Mouse (Mus musculus) brain, embryonic 14.5 days (tissue): ENCODE results near the gene Rock2.

Source experiments
- CTCF ChIP-seq: fragments of 200-500 bp; IDR thresholded peaks from 2 replicates; pipeline ENCODE4 v1.5.1; 2012; ENCODE audit warnings: inconsistent platforms, mild to moderate bottlenecking, moderate library complexity, borderline replicate concordance; ENCODE audit not compliant: insufficient read depth, insufficient read length; ENCODE audit errors: extremely low read depth
- POLR2A ChIP-seq: fragments of 200-500 bp; IDR thresholded peaks from 2 replicates; pipeline ENCODE4 v1.6.1; 2012; ENCODE audit warnings: mild to moderate bottlenecking, inconsistent platforms, borderline replicate concordance; ENCODE audit not compliant: poor library complexity, insufficient read depth, insufficient read length, severe bottlenecking; ENCODE audit errors: extremely low read depth

DNA sequence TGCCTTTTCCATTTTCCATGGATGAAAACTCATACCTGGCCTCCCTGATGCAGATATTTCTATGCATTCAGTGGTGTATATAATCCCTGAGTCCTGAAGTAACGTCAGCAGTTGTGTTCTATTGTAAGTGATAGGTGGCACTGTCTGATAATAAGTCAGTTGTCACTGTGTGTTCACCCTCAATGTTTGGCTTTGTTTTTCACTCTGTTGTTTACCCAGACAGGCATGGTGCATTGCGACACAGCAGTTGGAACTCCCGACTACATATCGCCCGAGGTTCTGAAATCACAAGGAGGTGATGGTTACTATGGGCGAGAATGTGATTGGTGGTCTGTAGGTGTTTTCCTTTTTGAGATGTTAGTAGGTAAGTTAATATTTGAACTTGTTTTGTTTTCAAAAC lies 53.5 kb downstream of the Rock2 start:
- no peak for TF ChIP-seq CTCF
- no peak for TF ChIP-seq POLR2A
